Mouse (Mus musculus): ENCODE measurements around the gene Hexim1. TPM values are rescaled to one million over a fixed set of nuclear protein-coding genes. Genes with fewer than 3 reads are reported as not detected.
A peak's percentile ranks its signal among the peaks of the same experiment; 100 is the strongest.

The Hexim1 gene
- total RNA-seq, 1 experiment: 29.1 TPM

DNA sequence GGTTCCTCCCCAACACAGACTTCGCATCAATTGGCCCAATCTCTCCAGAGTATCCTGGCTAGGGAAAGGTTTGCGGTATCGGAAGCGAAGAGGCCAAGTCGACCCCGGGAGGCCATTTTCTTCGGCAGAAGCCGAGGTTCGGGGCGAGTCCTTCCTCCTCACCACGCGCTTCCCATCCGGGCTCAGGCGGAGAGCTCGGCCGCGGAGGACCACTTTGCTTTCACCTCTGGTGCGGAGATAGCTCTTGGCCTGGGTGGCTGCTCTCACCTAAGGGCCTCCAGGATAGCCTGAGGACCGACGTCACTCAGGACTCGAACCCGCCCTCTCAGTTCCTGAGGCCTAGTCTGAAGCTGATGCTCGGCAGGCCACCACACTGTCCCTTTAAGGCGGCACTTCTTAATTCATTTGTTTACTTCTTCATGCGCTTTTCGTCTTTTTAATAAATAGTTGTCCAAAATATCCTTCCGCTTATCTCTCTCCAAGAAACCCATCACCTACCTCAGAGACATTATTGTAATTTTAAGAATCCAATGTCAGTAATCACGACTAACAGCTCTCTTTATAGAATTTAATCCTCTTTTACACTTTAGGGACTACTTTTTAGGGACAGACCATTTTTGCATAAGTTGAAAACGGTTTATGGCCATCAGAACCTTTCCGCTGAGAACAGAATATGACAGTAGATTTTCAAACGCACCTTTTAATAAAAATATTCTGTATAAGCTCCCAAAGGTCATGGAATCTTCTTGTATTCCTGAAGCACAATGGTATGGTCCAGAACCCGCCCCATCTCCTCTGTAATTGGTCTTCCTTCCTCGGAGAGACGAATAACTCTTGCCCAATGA lies 646 bp upstream of the Hexim1 start:
- DNase-seq (ENCODE audit: low read depth, low spot score): no peak
- H3K9ac ChIP-seq (ENCODE audit: insufficient read depth, low read depth, low read length, poor library complexity, severe bottlenecking): peak overlapping the region; percentile 100
- in situ Hi-C loops (cut with MboI; ENCODE audit: low sequenced_read_pairs in 2 of 2, unreplicated experiment in 2 of 2): no loop called here
- TF ChIP-seq ZC3H11A (IDR thresholded peaks at IDR 0.05; ENCODE audit: borderline replicate concordance, low read depth, low read length) (no peak), MAFK (IDR thresholded peaks at IDR 0.05; ENCODE audit: insufficient read depth, low read depth, low read length) (no peak), ZNF384 (IDR thresholded peaks at IDR 0.05; ENCODE audit: low read depth, low read length) (no peak), CHD2 (IDR thresholded peaks at IDR 0.05; ENCODE audit: low read depth, low read length) (no peak; the same call in 1 of the 2 replicates), HCFC1 (IDR thresholded peaks at IDR 0.05; ENCODE audit: borderline replicate concordance, insufficient read depth, low read length) (no peak; the same call in 1 of the 2 replicates)
- no peaks in the 10 kb centered on the region for H3K9me3 ChIP-seq (ENCODE audit: control insufficient read depth, insufficient read depth, low read depth, low read length)
- peaks cover 2 to 5% of the 10 kb centered on the region in 2 experiments; a peak in 3 of 4 replicates for H3K4me1 ChIP-seq (ENCODE audit: control insufficient read depth in 2 of 2, insufficient read depth in 2 of 2, low read length in 2 of 2, poor library complexity in 1 of 2)
- peak overlapping the region; percentile 68 to 96 for H3K4me3 ChIP-seq (ENCODE audit: insufficient read depth in 1 of 2, low read depth in 1 of 2, low read length in 2 of 2, poor library complexity in 1 of 2, severe bottlenecking in 1 of 2)
- H3K36me3 ChIP-seq (ENCODE audit: control insufficient read depth, insufficient read depth, low read length, poor library complexity, severe bottlenecking): peaks cover 4% of the 10 kb centered on the region
- H3K27ac ChIP-seq (ENCODE audit: insufficient read depth, low read depth, low read length, poor library complexity, severe bottlenecking): peak overlapping the region; percentile 95

GRCm38 (mm10) chr11:103116959-103117590 lies 1.0 kb downstream of the Hexim1 start:
- peak overlapping the region; percentile 80 for H3K9ac ChIP-seq (ENCODE audit: insufficient read depth, low read depth, low read length, poor library complexity, severe bottlenecking)
- H3K4me3 ChIP-seq (ENCODE audit: insufficient read depth in 1 of 2, low read depth in 1 of 2, low read length in 2 of 2, poor library complexity in 1 of 2, severe bottlenecking in 1 of 2): peak overlapping the region; percentile 73 to 95
- no peak for DNase-seq (ENCODE audit: low read depth, low spot score)
- peaks cover 2 to 4% of the 10 kb centered on the region in 2 experiments; a peak in 2 of 4 replicates for H3K4me1 ChIP-seq (ENCODE audit: control insufficient read depth in 2 of 2, insufficient read depth in 2 of 2, low read length in 2 of 2, poor library complexity in 1 of 2)
- H3K36me3 ChIP-seq (ENCODE audit: control insufficient read depth, insufficient read depth, low read length, poor library complexity, severe bottlenecking): peaks cover 4% of the 10 kb centered on the region
- in situ Hi-C loops (cut with MboI; ENCODE audit: low sequenced_read_pairs in 2 of 2, unreplicated experiment in 2 of 2): no loop called here
- no peak overlapping the region for H3K27ac ChIP-seq (ENCODE audit: insufficient read depth, low read depth, low read length, poor library complexity, severe bottlenecking)
- no peaks in the 10 kb centered on the region for H3K9me3 ChIP-seq (ENCODE audit: control insufficient read depth, insufficient read depth, low read depth, low read length)
- TF ChIP-seq HCFC1 (IDR thresholded peaks at IDR 0.05; ENCODE audit: borderline replicate concordance, insufficient read depth, low read length): no peak
- no peak for TF ChIP-seq ZC3H11A (IDR thresholded peaks at IDR 0.05; ENCODE audit: borderline replicate concordance, low read depth, low read length)
- TF ChIP-seq ZNF384 (IDR thresholded peaks at IDR 0.05; ENCODE audit: low read depth, low read length): no peak
- TF ChIP-seq MAFK (IDR thresholded peaks at IDR 0.05; ENCODE audit: insufficient read depth, low read depth, low read length): no peak
- no peak for TF ChIP-seq CHD2 (IDR thresholded peaks at IDR 0.05; ENCODE audit: low read depth, low read length)

GRCm38 (mm10) chr11:103117591-103118009 lies 1.6 kb downstream of the Hexim1 start:
- H3K4me3 ChIP-seq (ENCODE audit: insufficient read depth in 1 of 2, low read depth in 1 of 2, low read length in 2 of 2, poor library complexity in 1 of 2, severe bottlenecking in 1 of 2): peak overlapping the region; percentile 73 to 95
- in situ Hi-C loops (cut with MboI; ENCODE audit: low sequenced_read_pairs in 2 of 2, unreplicated experiment in 2 of 2): no loop called here
- peak overlapping the region; percentile 80 for H3K9ac ChIP-seq (ENCODE audit: insufficient read depth, low read depth, low read length, poor library complexity, severe bottlenecking)
- TF ChIP-seq MAFK (IDR thresholded peaks at IDR 0.05; ENCODE audit: insufficient read depth, low read depth, low read length): no peak
- no peak for TF ChIP-seq ZNF384 (IDR thresholded peaks at IDR 0.05; ENCODE audit: low read depth, low read length)
- no peak for TF ChIP-seq HCFC1 (IDR thresholded peaks at IDR 0.05; ENCODE audit: borderline replicate concordance, insufficient read depth, low read length)
- TF ChIP-seq ZC3H11A (IDR thresholded peaks at IDR 0.05; ENCODE audit: borderline replicate concordance, low read depth, low read length): no peak
- no peak for TF ChIP-seq CHD2 (IDR thresholded peaks at IDR 0.05; ENCODE audit: low read depth, low read length)
- peaks cover 4% of the 10 kb centered on the region for H3K36me3 ChIP-seq (ENCODE audit: control insufficient read depth, insufficient read depth, low read length, poor library complexity, severe bottlenecking)
- no peak overlapping the region for H3K27ac ChIP-seq (ENCODE audit: insufficient read depth, low read depth, low read length, poor library complexity, severe bottlenecking)
- no peak for DNase-seq (ENCODE audit: low read depth, low spot score)
- peaks cover 2 to 4% of the 10 kb centered on the region in 2 experiments; a peak in 2 of 4 replicates for H3K4me1 ChIP-seq (ENCODE audit: control insufficient read depth in 2 of 2, insufficient read depth in 2 of 2, low read length in 2 of 2, poor library complexity in 1 of 2)
- H3K9me3 ChIP-seq (ENCODE audit: control insufficient read depth, insufficient read depth, low read depth, low read length): no peaks in the 10 kb centered on the region

- in situ Hi-C loops (cut with MboI; ENCODE audit: low sequenced_read_pairs in 2 of 2, unreplicated experiment in 2 of 2): no loop called here
Observed at GRCm38 (mm10) chr11:103118866-103119265, 2.8 kb downstream of the Hexim1 start.

More at GRCm38 (mm10) chr11:103118866-103119265, 2.8 kb downstream of the Hexim1 start:
- no peaks in the 10 kb centered on the region for H3K9me3 ChIP-seq (ENCODE audit: control insufficient read depth, insufficient read depth, low read depth, low read length)
- H3K4me3 ChIP-seq (ENCODE audit: insufficient read depth in 1 of 2, low read depth in 1 of 2, low read length in 2 of 2, poor library complexity in 1 of 2, severe bottlenecking in 1 of 2): no peak overlapping the region
- H3K4me1 ChIP-seq (ENCODE audit: control insufficient read depth in 2 of 2, insufficient read depth in 2 of 2, low read length in 2 of 2, poor library complexity in 1 of 2): peaks cover 0 to 2% of the 10 kb centered on the region in 2 experiments; a peak in 2 of 4 replicates
- no peak overlapping the region for H3K27ac ChIP-seq (ENCODE audit: insufficient read depth, low read depth, low read length, poor library complexity, severe bottlenecking)
- no peak overlapping the region; the same call in 1 of the 2 replicates for H3K9ac ChIP-seq (ENCODE audit: insufficient read depth, low read depth, low read length, poor library complexity, severe bottlenecking)
- H3K36me3 ChIP-seq (ENCODE audit: control insufficient read depth, insufficient read depth, low read length, poor library complexity, severe bottlenecking): peaks cover 4% of the 10 kb centered on the region
- no peak for DNase-seq (ENCODE audit: low read depth, low spot score)
- no peak for TF ChIP-seq ZC3H11A (IDR thresholded peaks at IDR 0.05; ENCODE audit: borderline replicate concordance, low read depth, low read length)
- TF ChIP-seq MAFK (IDR thresholded peaks at IDR 0.05; ENCODE audit: insufficient read depth, low read depth, low read length): no peak
- TF ChIP-seq HCFC1 (IDR thresholded peaks at IDR 0.05; ENCODE audit: borderline replicate concordance, insufficient read depth, low read length): no peak
- TF ChIP-seq ZNF384 (IDR thresholded peaks at IDR 0.05; ENCODE audit: low read depth, low read length): no peak
- TF ChIP-seq CHD2 (IDR thresholded peaks at IDR 0.05; ENCODE audit: low read depth, low read length): no peak
